Mouse (Mus musculus): ENCODE results near the gene Arhgap22. TPM values are rescaled to one million over a fixed set of nuclear protein-coding genes. Genes with fewer than 3 reads are reported as not detected.

The Arhgap22 gene
- polyA plus RNA-seq, 1 experiment from 2014 or later = 9.3 TPM

GRCm38 (mm10) chr14:33352890-33353289 is 139.1 kb downstream of the Arhgap22 start:
- DNase-seq (ENCODE audit: low spot score) = no peak
- 36% methylated on average over 6 of the region's 6 CpGs for WGBS
- peaks cover 60% of the 10 kb centered on the region for H3K27me3 ChIP-seq (ENCODE audit: insufficient read depth, poor library complexity, severe bottlenecking)

GRCm38 (mm10) chr14:33355276-33355675 is 141.4 kb downstream of the Arhgap22 start:
- no peaks in the 10 kb centered on the region for H3K9me3 ChIP-seq
- H3K4me1 ChIP-seq = peaks cover 35% of the 10 kb centered on the region
- no peak for DNase-seq (ENCODE audit: low spot score)
- no peak overlapping the region for H3K27ac ChIP-seq
- H3K4me3 ChIP-seq = no peak overlapping the region
- 86% methylated on average over 5 of the region's 5 CpGs for WGBS
- H3K36me3 ChIP-seq = no peaks in the 10 kb centered on the region
- peaks cover 59% of the 10 kb centered on the region for H3K27me3 ChIP-seq (ENCODE audit: insufficient read depth, poor library complexity, severe bottlenecking)

More at GRCm38 (mm10) chr14:33352890-33353289, 139.1 kb downstream of the Arhgap22 start:
- Histone ChIP-seq H3K36me3 (no peaks in the 10 kb centered on the region), H3K4me1 (peaks cover 42% of the 10 kb centered on the region), H3K9me3 (no peaks in the 10 kb centered on the region), H3K4me3 (no peak overlapping the region), H3K27ac (0 out of 2 replicates have a peak overlapping the region, but pooled peaks have one; percentile 9)

DNA sequence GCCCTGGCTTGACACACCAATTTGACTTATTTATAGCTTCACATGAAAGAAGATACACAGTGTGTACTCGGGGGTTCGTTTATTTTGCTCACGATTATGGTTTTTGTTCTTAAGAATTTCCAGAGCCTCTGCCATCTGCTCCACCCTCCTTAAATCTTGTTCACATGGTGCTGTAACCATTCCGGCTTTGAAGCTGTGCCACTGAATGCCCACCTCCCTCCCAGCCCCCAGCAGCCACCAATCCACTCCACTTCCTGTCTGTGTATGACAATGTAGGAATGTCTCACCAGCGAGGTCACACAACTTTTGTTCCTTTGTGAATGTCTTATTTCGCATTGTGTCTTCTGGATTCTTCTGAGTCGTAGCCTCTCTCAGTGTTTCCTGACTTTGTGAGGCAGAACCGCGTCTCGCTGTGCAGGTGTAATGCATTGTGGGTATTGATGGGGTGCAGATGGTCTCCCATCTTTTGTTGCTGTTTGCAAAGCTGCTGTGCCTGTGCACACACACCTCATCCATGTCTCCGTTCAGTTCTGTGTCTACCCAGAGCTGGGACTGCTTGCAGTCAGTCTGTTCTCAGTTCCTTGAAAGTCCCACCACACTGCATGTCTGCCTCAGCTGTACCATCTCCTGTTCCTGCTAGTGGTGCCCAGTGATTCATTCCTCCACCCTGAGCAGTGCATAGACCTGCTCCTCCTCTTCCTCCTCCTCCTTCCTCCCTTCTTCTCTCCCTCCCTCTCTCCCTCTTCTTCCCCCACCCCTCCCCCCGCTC is 144.0 kb downstream of the Arhgap22 start:
- Histone ChIP-seq H3K4me3 (no peak overlapping the region), H3K27me3 (ENCODE audit: insufficient read depth, poor library complexity, severe bottlenecking) (peaks cover 52% of the 10 kb centered on the region), H3K36me3 (no peaks in the 10 kb centered on the region), H3K9me3 (no peaks in the 10 kb centered on the region), H3K27ac (no peak overlapping the region), H3K4me1 (peaks cover 41% of the 10 kb centered on the region)
- WGBS = 77% methylated on average over 12 of the region's 12 CpGs
- no peak for DNase-seq (ENCODE audit: low spot score)

GRCm38 (mm10) chr14:33358891-33359290 is 145.1 kb downstream of the Arhgap22 start:
- 83% methylated on average over 8 of the region's 8 CpGs for WGBS
- H3K36me3 ChIP-seq = no peaks in the 10 kb centered on the region
- no peak overlapping the region for H3K4me3 ChIP-seq
- no peak for DNase-seq (ENCODE audit: low spot score)
- peaks cover 41% of the 10 kb centered on the region for H3K4me1 ChIP-seq
- no peak overlapping the region for H3K27ac ChIP-seq
- peaks cover 53% of the 10 kb centered on the region for H3K27me3 ChIP-seq (ENCODE audit: insufficient read depth, poor library complexity, severe bottlenecking)
- no peaks in the 10 kb centered on the region for H3K9me3 ChIP-seq

GRCm38 (mm10) chr14:33361546-33361945 is 147.7 kb downstream of the Arhgap22 start:
- 49% methylated on average over 4 of the region's 4 CpGs for WGBS
- Histone ChIP-seq H3K27ac (0 out of 2 replicates have a peak overlapping the region, but pooled peaks have one; percentile 22), H3K4me1 (peaks cover 34% of the 10 kb centered on the region), H3K36me3 (no peaks in the 10 kb centered on the region), H3K9me3 (no peaks in the 10 kb centered on the region), H3K4me3 (no peak overlapping the region), H3K27me3 (ENCODE audit: insufficient read depth, poor library complexity, severe bottlenecking) (peaks cover 57% of the 10 kb centered on the region)
- DNase-seq (ENCODE audit: low spot score) = peak; percentile 71

- peak overlapping the region; percentile 77 for H3K27ac ChIP-seq
- peak overlapping the region; percentile 41; the same call in 1 of the 2 replicates for H3K4me3 ChIP-seq
Measured at GRCm38 (mm10) chr14:33362122-33362521, 148.3 kb downstream of the Arhgap22 start.

DNA sequence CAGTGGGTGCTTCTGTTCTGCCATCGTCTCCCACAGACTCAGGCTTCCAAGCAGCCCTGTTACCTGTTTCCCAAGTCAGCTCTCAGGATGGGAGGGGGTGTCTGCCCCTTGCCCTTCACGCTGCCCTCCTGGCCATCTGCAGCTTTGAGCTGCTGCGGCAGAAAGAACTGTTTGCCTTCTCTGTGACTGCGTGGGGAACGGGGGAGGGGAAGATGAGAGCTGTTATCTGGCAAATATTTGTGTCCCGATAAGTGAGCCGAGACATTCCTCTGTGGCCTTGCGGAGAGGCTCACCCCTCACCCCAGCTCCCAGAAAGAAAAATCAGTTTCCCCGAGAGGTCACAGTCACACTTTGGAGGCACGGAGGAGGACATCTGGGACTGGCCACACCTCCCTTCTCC is 149.0 kb downstream of the Arhgap22 start:
- Histone ChIP-seq H3K27ac (peak overlapping the region; percentile 77), H3K27me3 (ENCODE audit: insufficient read depth, poor library complexity, severe bottlenecking) (peaks cover 67% of the 10 kb centered on the region), H3K36me3 (no peaks in the 10 kb centered on the region), H3K4me1 (peaks cover 44% of the 10 kb centered on the region), H3K4me3 (peak overlapping the region; percentile 41), H3K9me3 (no peaks in the 10 kb centered on the region)
- peak; percentile 75 for DNase-seq (ENCODE audit: low spot score)
- 11% methylated on average over 10 of the region's 10 CpGs for WGBS

More at GRCm38 (mm10) chr14:33362122-33362521, 148.3 kb downstream of the Arhgap22 start:
- Histone ChIP-seq H3K9me3 (no peaks in the 10 kb centered on the region), H3K27me3 (ENCODE audit: insufficient read depth, poor library complexity, severe bottlenecking) (peaks cover 63% of the 10 kb centered on the region), H3K36me3 (no peaks in the 10 kb centered on the region), H3K4me1 (peaks cover 40% of the 10 kb centered on the region)
- peak; percentile 62 for DNase-seq (ENCODE audit: low spot score)
- 54% methylated on average over 14 of the region's 14 CpGs for WGBS

GRCm38 (mm10) chr14:33363611-33364010 is 149.8 kb downstream of the Arhgap22 start:
- Histone ChIP-seq H3K9me3 (no peaks in the 10 kb centered on the region), H3K4me1 (peaks cover 44% of the 10 kb centered on the region), H3K36me3 (no peaks in the 10 kb centered on the region), H3K27ac (0 out of 2 replicates have a peak overlapping the region, but pooled peaks have one; percentile 77), H3K4me3 (peak overlapping the region; percentile 41; the same call in 1 of the 2 replicates), H3K27me3 (ENCODE audit: insufficient read depth, poor library complexity, severe bottlenecking) (peaks cover 64% of the 10 kb centered on the region)
- peak; percentile 64 for DNase-seq (ENCODE audit: low spot score)
- 75% methylated on average over 5 of the region's 5 CpGs for WGBS

DNA sequence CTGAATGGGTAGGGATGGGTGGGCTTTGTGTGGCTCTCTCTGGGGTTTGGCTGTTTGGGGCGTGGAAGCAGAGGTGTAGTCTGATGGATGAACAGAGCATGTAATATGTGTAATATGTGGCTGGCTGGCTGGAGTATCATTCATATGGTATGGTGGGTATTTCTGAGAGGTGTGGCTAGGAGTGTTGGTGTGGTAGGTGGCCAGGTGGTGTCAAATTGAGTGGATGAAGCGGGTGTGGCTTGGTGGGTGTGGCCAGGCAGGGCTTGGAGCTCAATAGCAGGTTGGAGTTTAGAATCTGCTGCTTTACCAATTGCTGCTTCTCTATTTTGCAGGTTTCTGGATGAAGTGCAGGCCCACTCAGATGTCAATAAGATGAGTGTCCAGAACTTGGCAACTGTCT is 150.2 kb downstream of the Arhgap22 start:
- H3K4me1 ChIP-seq = peaks cover 44% of the 10 kb centered on the region
- no peaks in the 10 kb centered on the region for H3K36me3 ChIP-seq
- peaks cover 64% of the 10 kb centered on the region; the same call in 1 of the 2 replicates for H3K27me3 ChIP-seq (ENCODE audit: insufficient read depth, poor library complexity, severe bottlenecking)
- 88% methylated on average over 2 of the region's 2 CpGs for WGBS
- H3K27ac ChIP-seq = no peak overlapping the region
- peak; percentile 60 for DNase-seq (ENCODE audit: low spot score)
- H3K4me3 ChIP-seq = no peak overlapping the region
- no peaks in the 10 kb centered on the region for H3K9me3 ChIP-seq

DNA sequence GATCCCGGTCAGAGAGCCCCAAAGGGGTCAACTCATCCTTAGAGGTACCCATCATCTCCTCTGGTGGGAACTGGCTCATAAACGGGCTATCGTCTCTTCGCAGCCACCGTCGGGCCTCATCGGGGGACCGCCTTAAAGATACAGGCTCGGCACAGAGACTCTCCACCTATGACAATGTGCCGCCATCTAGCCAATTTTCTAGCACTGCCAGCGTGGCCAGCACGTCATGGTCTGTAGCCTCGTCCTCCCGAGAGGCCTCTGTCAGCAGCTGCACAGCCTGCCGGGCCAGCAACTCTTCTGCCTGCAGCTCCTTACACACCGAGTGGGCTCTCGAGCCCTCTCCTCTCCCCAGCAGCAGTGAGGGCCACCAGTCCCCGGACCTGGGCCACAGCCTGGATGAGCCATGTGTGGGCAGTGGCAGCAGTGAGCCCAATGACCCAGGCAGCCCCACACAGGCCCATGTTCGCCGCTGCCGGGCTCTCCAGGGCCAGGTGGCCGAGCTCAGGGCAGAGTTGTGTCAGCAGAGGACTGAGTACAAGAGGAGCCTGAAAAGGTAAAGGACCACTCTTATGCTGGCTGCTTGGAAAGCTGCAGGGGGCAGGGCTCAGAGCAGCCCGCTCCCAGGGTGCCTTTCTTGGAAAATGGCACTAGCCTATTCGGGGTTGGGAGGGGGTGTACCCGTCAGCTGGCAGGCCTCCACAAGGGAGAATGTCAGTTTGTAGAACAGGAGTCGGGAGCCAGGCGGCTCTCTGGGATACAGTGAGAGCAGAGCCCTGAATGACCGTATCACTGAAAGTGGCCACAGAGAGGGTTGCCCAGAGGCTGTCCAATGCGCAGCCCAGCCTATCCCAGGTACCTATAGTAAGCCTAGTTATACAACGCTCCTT is 153.3 kb downstream of the Arhgap22 start:
- WGBS = 83% methylated on average over 30 of the region's 30 CpGs
- Histone ChIP-seq H3K27me3 (ENCODE audit: insufficient read depth, poor library complexity, severe bottlenecking) (peaks cover 43% of the 10 kb centered on the region; the same call in 1 of the 2 replicates), H3K4me1 (peaks cover 48% of the 10 kb centered on the region), H3K4me3 (no peak overlapping the region), H3K9me3 (no peaks in the 10 kb centered on the region), H3K27ac (no peak overlapping the region), H3K36me3 (no peaks in the 10 kb centered on the region)
- peak; percentile 67 for DNase-seq (ENCODE audit: low spot score)

- WGBS = 80% methylated on average over 12 of the region's 12 CpGs
- Histone ChIP-seq H3K27ac (no peak overlapping the region), H3K4me3 (no peak overlapping the region), H3K27me3 (ENCODE audit: insufficient read depth, poor library complexity, severe bottlenecking) (peaks cover 31% of the 10 kb centered on the region; the same call in 1 of the 2 replicates), H3K4me1 (peaks cover 28% of the 10 kb centered on the region), H3K36me3 (no peaks in the 10 kb centered on the region), H3K9me3 (no peaks in the 10 kb centered on the region)
- DNase-seq (ENCODE audit: low spot score) = peak; percentile 69
Measured at GRCm38 (mm10) chr14:33369375-33369774, 155.5 kb downstream of the Arhgap22 start.

- WGBS = 11% methylated on average over 7 of the region's 7 CpGs
- H3K4me3 ChIP-seq = peak overlapping the region; percentile 22
- H3K27ac ChIP-seq = 0 out of 2 replicates have a peak overlapping the region, but pooled peaks have one; percentile 10
- H3K4me1 ChIP-seq = peaks cover 28% of the 10 kb centered on the region
- H3K9me3 ChIP-seq = no peaks in the 10 kb centered on the region
- H3K27me3 ChIP-seq (ENCODE audit: insufficient read depth, poor library complexity, severe bottlenecking) = peaks cover 28% of the 10 kb centered on the region; the same call in 1 of the 2 replicates
- H3K36me3 ChIP-seq = no peaks in the 10 kb centered on the region
- DNase-seq (ENCODE audit: low spot score) = peak; percentile 74
Measured at GRCm38 (mm10) chr14:33370056-33370455, 156.2 kb downstream of the Arhgap22 start.
